Mouse (Mus musculus): ENCODE results near the gene Pdx1. TPM values are rescaled to one million over a fixed set of nuclear protein-coding genes. Genes with fewer than 3 reads are reported as not detected.

The Pdx1 gene
- polyA plus RNA-seq, 1 experiment from 2014 or later: not detected

Other genes with a start within 250 kb of the Pdx1 start
- gene Lnx2, start 193.4 kb upstream of the Pdx1 start, polyA plus RNA-seq (2014; fragmentation: Nextera tagmentation; extraction: Ambion mirVana): 7.7 and 8.4 TPM in 2 replicates
- gene Polr1d, start 192.9 kb upstream of the Pdx1 start, polyA plus RNA-seq (2014; fragmentation: Nextera tagmentation; extraction: Ambion mirVana): 112 and 119 TPM in 2 replicates
- 6.7 and 11.3 TPM in 2 replicates for gene Gsx1, start 81.3 kb upstream of the Pdx1 start, polyA plus RNA-seq (2014; fragmentation: Nextera tagmentation; extraction: Ambion mirVana)
- gene Cdx2, start 37.3 kb downstream of the Pdx1 start, polyA plus RNA-seq (2014; fragmentation: Nextera tagmentation; extraction: Ambion mirVana): not detected in 2 replicates
- gene Urad, start 52.5 kb downstream of the Pdx1 start, polyA plus RNA-seq (2014; fragmentation: Nextera tagmentation; extraction: Ambion mirVana): not detected in 2 replicates
- gene Flt3, start 130.5 kb downstream of the Pdx1 start, polyA plus RNA-seq (2014; fragmentation: Nextera tagmentation; extraction: Ambion mirVana): 0.14 and 0.15 TPM in 2 replicates
- gene Pan3, start 160.2 kb downstream of the Pdx1 start, polyA plus RNA-seq (2014; fragmentation: Nextera tagmentation; extraction: Ambion mirVana): 43.6 and 63.8 TPM in 2 replicates

Data from hindbrain, embryonic 11.5 days (tissue).